Mouse (Mus musculus): ENCODE data around the gene Sfmbt1. TPM values are rescaled to one million over a fixed set of nuclear protein-coding genes. Genes with fewer than 3 reads are reported as not detected.
A peak's percentile ranks its signal among the peaks of the same experiment; 100 is the strongest.

Sfmbt1 gene
- total and polyA plus RNA-seq, 2 experiments: 1.6 to 11.2 TPM

- H3K4me3 ChIP-seq (ENCODE audit: insufficient read depth, low read depth, low read length): no peak overlapping the region
- DNase-seq (ENCODE audit: extremely low read depth, low read depth, low spot score): no peak
- no peak overlapping the region for H3K27ac ChIP-seq (replicated peaks; ENCODE audit: insufficient read depth, low read depth, low read length)
- H3K36me3 ChIP-seq (ENCODE audit: control insufficient read depth, insufficient read depth, low read length): peaks cover 4% of the 10 kb centered on the region; the same call in 1 of the 2 replicates
- no peak overlapping the region for H3K9ac ChIP-seq (ENCODE audit: low read depth, low read length)
- 68% methylated on average over 5 of the region's 5 CpGs for WGBS
- H3K79me2 ChIP-seq (ENCODE audit: control insufficient read depth, insufficient read depth, low read length): peaks cover 18% of the 10 kb centered on the region; the same call in 1 of the 2 replicates
- H3K27me3 ChIP-seq (ENCODE audit: control insufficient read depth, insufficient read depth, low read length): no peaks in the 10 kb centered on the region
- TF ChIP-seq POLR2A (IDR thresholded peaks at IDR 0.05; ENCODE audit: extremely low read depth, insufficient read depth, low read length) (no peak), CTCF (IDR thresholded peaks at IDR 0.05; ENCODE audit: low read depth, low read length) (no peak)
- peaks cover 4% of the 10 kb centered on the region; the same call in 1 of the 2 replicates for H3K4me1 ChIP-seq (ENCODE audit: control insufficient read depth, insufficient read depth, low read length)
Measured at GRCm38 (mm10) chr14:30762904-30763568, 48.4 kb downstream of the Sfmbt1 start.

GRCm38 (mm10) chr14:30784614-30785013 is 70.0 kb downstream of the Sfmbt1 start:
- peaks cover 36% of the 10 kb centered on the region for H3K36me3 ChIP-seq (ENCODE audit: control insufficient read depth, insufficient read depth, low read length)
- DNase-seq (ENCODE audit: extremely low read depth, low read depth, low spot score): no peak
- no peaks in the 10 kb centered on the region for H3K79me2 ChIP-seq (ENCODE audit: control insufficient read depth, insufficient read depth, low read length)
- no peaks in the 10 kb centered on the region for H3K27me3 ChIP-seq (ENCODE audit: control insufficient read depth, insufficient read depth, low read length)
- H3K4me3 ChIP-seq (ENCODE audit: insufficient read depth, low read depth, low read length): no peak overlapping the region
- TF ChIP-seq CTCF (IDR thresholded peaks at IDR 0.05; ENCODE audit: low read depth, low read length) (no peak), POLR2A (IDR thresholded peaks at IDR 0.05; ENCODE audit: extremely low read depth, insufficient read depth, low read length) (no peak)
- H3K4me1 ChIP-seq (ENCODE audit: control insufficient read depth, insufficient read depth, low read length): no peaks in the 10 kb centered on the region
- no peak overlapping the region for H3K27ac ChIP-seq (replicated peaks; ENCODE audit: insufficient read depth, low read depth, low read length)
- no peak overlapping the region for H3K9ac ChIP-seq (ENCODE audit: low read depth, low read length)
- WGBS: 93% methylated on average over 6 of the region's 6 CpGs

GRCm38 (mm10) chr14:30789471-30789870 is 74.8 kb downstream of the Sfmbt1 start:
- DNase-seq (ENCODE audit: extremely low read depth, low read depth, low spot score): no peak
- Histone ChIP-seq H3K4me1 (ENCODE audit: control insufficient read depth, insufficient read depth, low read length) (no peaks in the 10 kb centered on the region), H3K36me3 (ENCODE audit: control insufficient read depth, insufficient read depth, low read length) (peaks cover 34% of the 10 kb centered on the region), H3K9ac (ENCODE audit: low read depth, low read length) (no peak overlapping the region), H3K27me3 (ENCODE audit: control insufficient read depth, insufficient read depth, low read length) (no peaks in the 10 kb centered on the region), H3K79me2 (ENCODE audit: control insufficient read depth, insufficient read depth, low read length) (no peaks in the 10 kb centered on the region), H3K27ac (replicated peaks; ENCODE audit: insufficient read depth, low read depth, low read length) (no peak overlapping the region), H3K4me3 (ENCODE audit: insufficient read depth, low read depth, low read length) (no peak overlapping the region)
- TF ChIP-seq POLR2A (IDR thresholded peaks at IDR 0.05; ENCODE audit: extremely low read depth, insufficient read depth, low read length) (no peak), CTCF (IDR thresholded peaks at IDR 0.05; ENCODE audit: low read depth, low read length) (no peak)
- WGBS: 70% methylated on average over 1 of the region's 1 CpGs

GRCm38 (mm10) chr14:30792871-30793270 is 78.2 kb downstream of the Sfmbt1 start:
- H3K79me2 ChIP-seq (ENCODE audit: control insufficient read depth, insufficient read depth, low read length): no peaks in the 10 kb centered on the region
- H3K36me3 ChIP-seq (ENCODE audit: control insufficient read depth, insufficient read depth, low read length): peaks cover 24% of the 10 kb centered on the region
- TF ChIP-seq POLR2A (IDR thresholded peaks at IDR 0.05; ENCODE audit: extremely low read depth, insufficient read depth, low read length): no peak
- no peak for TF ChIP-seq CTCF (IDR thresholded peaks at IDR 0.05; ENCODE audit: low read depth, low read length)

GRCm38 (mm10) chr14:30801756-30802155 is 87.1 kb downstream of the Sfmbt1 start:
- Histone ChIP-seq H3K4me3 (ENCODE audit: insufficient read depth, low read depth, low read length) (no peak overlapping the region), H3K36me3 (ENCODE audit: control insufficient read depth, insufficient read depth, low read length) (peaks cover 38% of the 10 kb centered on the region)
- WGBS: 48% methylated on average over 2 of the region's 2 CpGs

More at GRCm38 (mm10) chr14:30792871-30793270, 78.2 kb downstream of the Sfmbt1 start:
- no peaks in the 10 kb centered on the region for H3K4me1 ChIP-seq (ENCODE audit: control insufficient read depth, insufficient read depth, low read length)
- no peak overlapping the region for H3K27ac ChIP-seq (replicated peaks; ENCODE audit: insufficient read depth, low read depth, low read length)
- WGBS: 84% methylated on average over 3 of the region's 3 CpGs
- no peaks in the 10 kb centered on the region for H3K27me3 ChIP-seq (ENCODE audit: control insufficient read depth, insufficient read depth, low read length)
- H3K4me3 ChIP-seq (ENCODE audit: insufficient read depth, low read depth, low read length): no peak overlapping the region
- no peak for DNase-seq (ENCODE audit: extremely low read depth, low read depth, low spot score)
- H3K9ac ChIP-seq (ENCODE audit: low read depth, low read length): no peak overlapping the region

GRCm38 (mm10) chr14:30821136-30821535 is 106.5 kb downstream of the Sfmbt1 start:
- H3K4me3 ChIP-seq (ENCODE audit: insufficient read depth, low read depth, low read length): no peak overlapping the region
- H3K27ac ChIP-seq (replicated peaks; ENCODE audit: insufficient read depth, low read depth, low read length): no peak overlapping the region
- H3K9ac ChIP-seq (ENCODE audit: low read depth, low read length): no peak overlapping the region
- peaks cover 7% of the 10 kb centered on the region for H3K79me2 ChIP-seq (ENCODE audit: control insufficient read depth, insufficient read depth, low read length)
- H3K27me3 ChIP-seq (ENCODE audit: control insufficient read depth, insufficient read depth, low read length): no peaks in the 10 kb centered on the region
- WGBS: 45% methylated on average over 3 of the region's 3 CpGs
- TF ChIP-seq POLR2A (IDR thresholded peaks at IDR 0.05; ENCODE audit: extremely low read depth, insufficient read depth, low read length): no peak
- DNase-seq (ENCODE audit: extremely low read depth, low read depth, low spot score): peak; percentile 68
- H3K36me3 ChIP-seq (ENCODE audit: control insufficient read depth, insufficient read depth, low read length): peaks cover 32% of the 10 kb centered on the region
- peaks cover 3% of the 10 kb centered on the region for H3K4me1 ChIP-seq (ENCODE audit: control insufficient read depth, insufficient read depth, low read length)

More at GRCm38 (mm10) chr14:30801756-30802155, 87.1 kb downstream of the Sfmbt1 start:
- TF ChIP-seq CTCF (IDR thresholded peaks at IDR 0.05; ENCODE audit: low read depth, low read length) (no peak), POLR2A (IDR thresholded peaks at IDR 0.05; ENCODE audit: extremely low read depth, insufficient read depth, low read length) (no peak)
- DNase-seq (ENCODE audit: extremely low read depth, low read depth, low spot score): no peak
- Histone ChIP-seq H3K4me1 (ENCODE audit: control insufficient read depth, insufficient read depth, low read length) (peaks cover 6% of the 10 kb centered on the region), H3K9ac (ENCODE audit: low read depth, low read length) (no peak overlapping the region), H3K79me2 (ENCODE audit: control insufficient read depth, insufficient read depth, low read length) (no peaks in the 10 kb centered on the region), H3K27me3 (ENCODE audit: control insufficient read depth, insufficient read depth, low read length) (no peaks in the 10 kb centered on the region), H3K27ac (replicated peaks; ENCODE audit: insufficient read depth, low read depth, low read length) (no peak overlapping the region)
